Mouse (Mus musculus): ENCODE data around the gene Phlpp1. TPM values are rescaled to one million over a fixed set of nuclear protein-coding genes. Genes with fewer than 3 reads are reported as not detected.

Phlpp1 gene
- polyA plus RNA-seq, 1 experiment, result 26.8 TPM

- DNase-seq, result no peak
- peaks cover 14% of the 10 kb centered on the region; the same call in 1 of the 2 replicates for H3K4me1 ChIP-seq (ENCODE audit: control insufficient read depth, insufficient read depth, low read length)
- no peak for TF ChIP-seq POLR2A (IDR thresholded peaks at IDR 0.05; ENCODE audit: borderline replicate concordance, extremely low read depth, low read depth, low read length)
- peak overlapping the region; percentile 71 for H3K4me3 ChIP-seq (replicated peaks; ENCODE audit: extremely low read depth, low read depth, low read length)
Observed at GRCm38 (mm10) chr1:106174598-106174997, 3.0 kb downstream of the Phlpp1 start.

- peak overlapping the region; percentile 19 for H3K4me3 ChIP-seq (replicated peaks; ENCODE audit: extremely low read depth, low read depth, low read length)
- WGBS, result 44% methylated on average over 3 of the region's 3 CpGs
- no peak for TF ChIP-seq POLR2A (IDR thresholded peaks at IDR 0.05; ENCODE audit: borderline replicate concordance, extremely low read depth, low read depth, low read length)
- TF ChIP-seq CTCF (IDR thresholded peaks at IDR 0.05; ENCODE audit: insufficient read depth, low read length), result no peak
- peaks cover 12% of the 10 kb centered on the region; the same call in 1 of the 2 replicates for H3K4me1 ChIP-seq (ENCODE audit: control insufficient read depth, insufficient read depth, low read length)
- no peak for DNase-seq
Observed at GRCm38 (mm10) chr1:106175360-106175759, 3.8 kb downstream of the Phlpp1 start.

GRCm38 (mm10) chr1:106176791-106177190 lies 5.2 kb downstream of the Phlpp1 start:
- H3K4me1 ChIP-seq (ENCODE audit: control insufficient read depth, insufficient read depth, low read length), result peaks cover 12% of the 10 kb centered on the region; the same call in 1 of the 2 replicates
- no peak overlapping the region for H3K4me3 ChIP-seq (replicated peaks; ENCODE audit: extremely low read depth, low read depth, low read length)
- DNase-seq, result no peak
- WGBS, result 55% methylated on average over 1 of the region's 1 CpGs
- no peak for TF ChIP-seq POLR2A (IDR thresholded peaks at IDR 0.05; ENCODE audit: borderline replicate concordance, extremely low read depth, low read depth, low read length)
- no peak for TF ChIP-seq CTCF (IDR thresholded peaks at IDR 0.05; ENCODE audit: insufficient read depth, low read length)

GRCm38 (mm10) chr1:106177868-106178790 lies 6.6 kb downstream of the Phlpp1 start:
- TF ChIP-seq CTCF (IDR thresholded peaks at IDR 0.05; ENCODE audit: insufficient read depth, low read length) (no peak), POLR2A (IDR thresholded peaks at IDR 0.05; ENCODE audit: borderline replicate concordance, extremely low read depth, low read depth, low read length) (no peak)
- no peak for DNase-seq
- H3K4me3 ChIP-seq (replicated peaks; ENCODE audit: extremely low read depth, low read depth, low read length), result no peak overlapping the region
- H3K4me1 ChIP-seq (ENCODE audit: control insufficient read depth, insufficient read depth, low read length), result peaks cover 12% of the 10 kb centered on the region; the same call in 1 of the 2 replicates
- WGBS, result 66% methylated on average over 8 of the region's 8 CpGs

- Histone ChIP-seq H3K4me1 (ENCODE audit: control insufficient read depth, insufficient read depth, low read length) (peaks cover 16% of the 10 kb centered on the region), H3K4me3 (replicated peaks; ENCODE audit: extremely low read depth, low read depth, low read length) (no peak overlapping the region)
- no peak for TF ChIP-seq CTCF (IDR thresholded peaks at IDR 0.05; ENCODE audit: insufficient read depth, low read length)
- no peak for TF ChIP-seq POLR2A (IDR thresholded peaks at IDR 0.05; ENCODE audit: borderline replicate concordance, extremely low read depth, low read depth, low read length)
- WGBS, result 89% methylated on average over 2 of the region's 2 CpGs
- DNase-seq, result no peak
Observed at GRCm38 (mm10) chr1:106183701-106184100, 12.1 kb downstream of the Phlpp1 start.

GRCm38 (mm10) chr1:106184780-106185460 lies 13.4 kb downstream of the Phlpp1 start:
- Histone ChIP-seq H3K4me3 (replicated peaks; ENCODE audit: extremely low read depth, low read depth, low read length) (no peak overlapping the region), H3K4me1 (ENCODE audit: control insufficient read depth, insufficient read depth, low read length) (peaks cover 18% of the 10 kb centered on the region)
- no peak for TF ChIP-seq POLR2A (IDR thresholded peaks at IDR 0.05; ENCODE audit: borderline replicate concordance, extremely low read depth, low read depth, low read length)
- TF ChIP-seq CTCF (IDR thresholded peaks at IDR 0.05; ENCODE audit: insufficient read depth, low read length), result no peak
- 67% methylated on average over 4 of the region's 4 CpGs for WGBS
- no peak for DNase-seq

- no peak for DNase-seq
- peaks cover 18% of the 10 kb centered on the region for H3K4me1 ChIP-seq (ENCODE audit: control insufficient read depth, insufficient read depth, low read length)
- no peak overlapping the region for H3K4me3 ChIP-seq (replicated peaks; ENCODE audit: extremely low read depth, low read depth, low read length)
- TF ChIP-seq POLR2A (IDR thresholded peaks at IDR 0.05; ENCODE audit: borderline replicate concordance, extremely low read depth, low read depth, low read length), result no peak
- no peak for TF ChIP-seq CTCF (IDR thresholded peaks at IDR 0.05; ENCODE audit: insufficient read depth, low read length)
- 48% methylated on average over 2 of the region's 2 CpGs for WGBS
Observed at GRCm38 (mm10) chr1:106185461-106185924, 13.9 kb downstream of the Phlpp1 start.

- no peak for TF ChIP-seq CTCF (IDR thresholded peaks at IDR 0.05; ENCODE audit: insufficient read depth, low read length)
- TF ChIP-seq POLR2A (IDR thresholded peaks at IDR 0.05; ENCODE audit: borderline replicate concordance, extremely low read depth, low read depth, low read length), result no peak
- 56% methylated on average over 2 of the region's 2 CpGs for WGBS
- DNase-seq, result no peak
- Histone ChIP-seq H3K4me3 (replicated peaks; ENCODE audit: extremely low read depth, low read depth, low read length) (no peak overlapping the region), H3K4me1 (ENCODE audit: control insufficient read depth, insufficient read depth, low read length) (peaks cover 18% of the 10 kb centered on the region)
Observed at GRCm38 (mm10) chr1:106186062-106186461, 14.5 kb downstream of the Phlpp1 start.

GRCm38 (mm10) chr1:106187480-106187879 lies 15.9 kb downstream of the Phlpp1 start:
- no peak for DNase-seq
- no peak for TF ChIP-seq CTCF (IDR thresholded peaks at IDR 0.05; ENCODE audit: insufficient read depth, low read length)
- no peak for TF ChIP-seq POLR2A (IDR thresholded peaks at IDR 0.05; ENCODE audit: borderline replicate concordance, extremely low read depth, low read depth, low read length)
- Histone ChIP-seq H3K4me1 (ENCODE audit: control insufficient read depth, insufficient read depth, low read length) (peaks cover 20% of the 10 kb centered on the region), H3K4me3 (replicated peaks; ENCODE audit: extremely low read depth, low read depth, low read length) (no peak overlapping the region)

All from lung, adult 2 months (tissue).